Mouse (Mus musculus) CD4-positive, CD25-positive, alpha-beta regulatory T cell, adult 2 months (primary cell): ENCODE data around the gene Bach2.
A peak's percentile ranks its signal among the peaks of the same experiment; 100 is the strongest.

Experiments
- DNase-seq: peaks from one replicate; pipeline ENCODE4 v3.0.0-alpha.2; 2012; ENCODE audit warnings: low read depth, low spot score

Gene Bach2

DNA sequence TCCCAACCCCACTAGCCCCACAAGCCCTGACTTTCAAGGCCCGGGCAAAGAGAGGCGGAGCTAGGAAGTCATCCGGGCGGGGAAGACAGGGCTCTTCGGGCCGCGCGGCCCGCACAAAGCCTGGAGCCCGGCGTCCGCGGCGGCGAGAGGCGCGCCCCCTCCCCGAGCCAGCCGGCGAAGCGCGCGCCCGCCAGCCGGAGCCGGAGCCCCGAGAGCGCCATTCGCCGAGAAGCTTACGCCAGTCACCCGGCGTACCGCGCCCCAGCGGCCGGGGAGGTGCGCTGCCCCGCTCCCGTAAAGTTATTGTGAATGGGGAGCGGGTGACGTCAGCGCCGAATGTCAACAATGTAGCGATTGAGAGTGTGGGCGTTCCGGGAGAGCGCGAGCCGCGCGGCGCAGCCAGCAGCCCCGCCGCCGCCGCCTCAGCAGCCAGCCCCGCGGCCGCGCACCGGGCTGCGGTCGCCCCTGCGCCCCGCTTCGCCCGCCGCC lies at the start of gene Bach2:
Gene Bach2, plus strand, starts transcription at position 439 of the 489 bp plus-strand sequence.
- peak; percentile 97 for DNase-seq

DNA sequence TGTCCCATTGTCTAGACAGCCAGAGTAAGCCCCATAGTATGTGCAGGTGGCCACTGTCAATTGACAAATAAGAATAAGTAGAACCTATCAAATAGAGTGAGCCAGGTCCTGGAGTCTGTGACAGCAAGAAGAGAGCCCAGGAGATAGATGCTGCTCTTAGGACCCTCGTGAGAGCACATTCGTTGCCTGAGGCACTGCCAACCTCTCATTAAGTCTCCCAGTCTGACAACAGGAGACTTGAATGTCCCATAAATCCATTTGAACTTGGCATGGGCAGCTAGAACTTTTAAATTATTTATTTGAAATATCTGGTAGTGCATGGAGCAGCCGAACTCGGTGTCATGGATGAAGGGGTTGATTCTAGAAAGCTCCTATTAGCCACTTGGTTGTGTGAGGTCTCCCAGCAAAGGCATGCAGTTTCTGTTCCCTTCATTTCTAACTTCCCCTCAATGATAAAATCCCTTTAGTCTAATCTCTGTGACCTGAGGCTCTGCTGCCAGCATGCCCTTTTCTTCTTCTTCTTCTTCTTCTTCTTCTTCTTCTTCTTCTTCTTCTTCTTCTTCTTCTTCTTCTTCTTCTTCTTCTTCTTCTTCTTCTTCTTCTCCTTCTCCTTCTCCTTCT lies 49.1 kb upstream of the Bach2 start:
- no peak for DNase-seq

- DNase-seq, result no peak
Observed at GRCm38 (mm10) chr4:32190506-32190905, 48.1 kb upstream of the Bach2 start.

- DNase-seq, result no peak
Observed at GRCm38 (mm10) chr4:32195945-32196921, 42.4 kb upstream of the Bach2 start.

DNA sequence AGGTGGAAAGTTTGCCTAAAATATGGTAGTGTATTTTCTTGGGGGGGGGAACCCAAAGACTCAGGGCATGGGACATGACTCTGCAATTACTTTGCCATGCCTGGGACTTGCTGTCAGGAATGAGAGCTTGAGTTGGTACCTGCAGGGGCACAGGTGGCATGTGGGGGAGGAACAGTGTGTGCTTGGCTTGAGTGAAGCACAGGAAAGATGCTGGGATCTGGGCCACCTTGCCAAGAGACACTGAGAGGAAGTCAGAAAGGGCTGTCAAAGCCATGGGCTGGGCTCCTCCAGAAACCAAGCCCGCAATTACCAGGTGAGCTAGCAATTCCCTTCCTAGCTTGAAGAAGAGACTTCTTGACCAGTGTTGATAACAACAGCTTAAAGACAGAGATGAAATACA lies 40.6 kb upstream of the Bach2 start:
- no peak for DNase-seq

GRCm38 (mm10) chr4:32198589-32198988 lies 40.0 kb upstream of the Bach2 start:
- DNase-seq, result no peak

GRCm38 (mm10) chr4:32199156-32199555 lies 39.4 kb upstream of the Bach2 start:
- peak; percentile 9 for DNase-seq

GRCm38 (mm10) chr4:32201114-32201513 lies 37.5 kb upstream of the Bach2 start:
- DNase-seq, result no peak

GRCm38 (mm10) chr4:32202362-32202761 lies 36.2 kb upstream of the Bach2 start:
- DNase-seq, result no peak

- no peak for DNase-seq
Observed at GRCm38 (mm10) chr4:32204819-32205218, 33.8 kb upstream of the Bach2 start.

DNA sequence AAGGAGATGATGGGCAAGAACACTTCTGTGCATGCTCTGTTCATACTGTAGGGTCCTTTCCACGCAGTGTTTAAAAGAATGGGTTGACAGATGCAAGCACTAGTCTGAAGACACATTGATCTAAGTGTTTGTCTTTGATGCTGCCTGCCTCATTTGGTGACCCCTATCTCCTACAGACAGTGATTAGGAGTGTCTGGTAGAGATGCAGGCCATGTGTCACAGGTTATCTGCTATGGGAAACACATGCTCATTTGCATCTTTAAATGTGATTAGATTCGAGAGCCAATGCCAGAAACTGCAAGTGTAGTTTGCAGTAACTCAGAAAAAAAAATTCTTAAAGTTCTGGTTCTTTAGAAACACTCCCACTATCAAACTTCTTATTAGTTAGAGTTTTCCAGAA lies 32.8 kb upstream of the Bach2 start:
- no peak for DNase-seq

DNA sequence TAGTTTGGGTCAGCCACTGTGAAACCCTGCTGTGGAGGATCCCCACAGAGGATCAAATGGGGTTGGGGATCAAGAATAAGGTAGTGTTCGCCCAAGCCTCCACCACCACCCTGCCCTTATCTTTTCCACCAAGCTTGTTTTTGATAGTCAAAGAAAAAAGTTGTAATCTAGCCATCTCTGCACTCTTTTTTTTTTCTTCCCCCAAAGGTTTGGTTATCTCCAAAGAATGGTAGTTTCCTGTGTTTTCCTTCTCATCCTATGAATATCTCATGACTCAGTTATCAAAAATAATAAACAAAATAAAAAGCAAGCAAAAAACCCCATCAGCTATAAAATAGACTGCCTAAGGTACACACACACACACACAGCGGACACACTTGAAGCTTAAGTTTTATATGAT lies 28.6 kb upstream of the Bach2 start:
- no peak for DNase-seq

- no peak for DNase-seq
Observed at GRCm38 (mm10) chr4:32210424-32211184, 28.0 kb upstream of the Bach2 start.

DNA sequence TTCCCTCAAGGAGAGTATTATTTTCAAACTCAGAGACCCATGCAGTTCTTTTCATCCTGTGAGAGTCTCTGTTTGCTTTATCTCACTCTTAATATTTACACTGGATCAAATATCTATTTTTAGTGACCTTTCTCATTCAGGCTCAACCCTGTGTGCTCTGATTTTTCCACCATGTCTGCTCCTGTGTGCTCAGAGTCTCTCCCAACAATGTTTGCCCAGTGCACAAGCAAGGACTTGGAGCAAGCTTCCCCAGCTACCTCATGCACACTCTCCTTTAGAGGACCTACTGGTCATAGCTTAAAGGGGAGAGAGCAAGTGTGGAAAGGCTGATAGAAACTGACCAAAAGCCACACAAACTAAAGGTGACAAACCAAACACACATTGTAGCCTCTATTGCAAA lies 26.0 kb upstream of the Bach2 start:
- no peak for DNase-seq

- DNase-seq, result peak; percentile 61
Observed at GRCm38 (mm10) chr4:32216466-32216865, 22.1 kb upstream of the Bach2 start.

- DNase-seq, result peak; percentile 64
Observed at GRCm38 (mm10) chr4:32217016-32217415, 21.6 kb upstream of the Bach2 start.

- peak; percentile 85 for DNase-seq
Observed at GRCm38 (mm10) chr4:32217593-32217992, 21.0 kb upstream of the Bach2 start.

DNA sequence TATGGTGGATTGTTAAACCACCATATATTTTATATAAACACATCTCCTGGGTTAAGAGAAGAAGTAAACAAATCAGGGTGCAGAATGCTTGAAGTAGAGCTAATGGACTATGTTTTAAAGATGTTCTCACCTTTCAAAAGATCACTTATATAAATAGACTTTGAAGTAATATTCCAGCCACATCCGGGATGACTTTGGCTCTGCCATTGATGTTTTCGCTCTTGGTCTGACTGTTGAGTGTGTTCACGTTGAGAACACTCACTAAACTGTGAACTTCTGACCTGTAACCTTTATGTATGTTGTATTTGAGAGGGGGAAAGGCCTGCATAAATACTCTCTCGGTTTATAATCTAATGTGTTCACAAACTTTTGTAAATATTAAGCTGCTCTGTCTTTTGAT lies 20.2 kb upstream of the Bach2 start:
- DNase-seq, result peak; percentile 45

- peak; percentile 26 for DNase-seq
Observed at GRCm38 (mm10) chr4:32219428-32220128, 19.0 kb upstream of the Bach2 start.

GRCm38 (mm10) chr4:32220129-32220491 lies 18.5 kb upstream of the Bach2 start:
- DNase-seq, result no peak

GRCm38 (mm10) chr4:32220961-32221360 lies 17.6 kb upstream of the Bach2 start:
- no peak for DNase-seq
